Mouse (Mus musculus) lung, postnatal 4 days (tissue): ENCODE measurements around the gene Gm17584.
"Not testable (repeated sequence)": the region's sequence is repeated elsewhere in the genome, so short reads cannot be mapped to it uniquely, and the experiment has no call there.

Experiments used
- DNase-seq, 2 experiments: peaks; one replicate each; pipeline ENCODE4 v3.0.0; 2021

Gm17584 gene

DNA sequence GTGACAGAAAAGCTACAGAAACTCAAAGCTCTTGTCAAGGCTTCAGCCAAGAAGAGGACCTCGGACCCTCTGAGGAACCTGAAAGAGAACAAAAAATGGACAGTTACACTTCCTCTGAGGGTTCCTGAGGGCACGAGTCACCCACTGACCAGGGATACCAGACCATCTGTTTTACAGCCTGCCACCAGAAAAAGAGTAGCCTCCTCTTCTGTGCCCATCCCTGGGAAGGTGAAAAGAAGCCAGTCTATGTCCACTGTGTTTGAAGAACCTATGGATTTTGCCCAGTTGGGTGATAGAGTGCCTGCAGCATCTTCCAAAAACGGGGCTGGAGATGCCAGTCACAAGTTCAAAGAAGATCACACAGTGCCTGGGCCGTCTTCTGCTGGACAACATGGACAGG, at the start of gene Gm17584:
Gm17584 (plus strand) TSS at position 301 of the 400 bp plus-strand sequence.
- DNase-seq, result not testable (repeated sequence)
